Mouse (Mus musculus) heart, postnatal 4 days (tissue): ENCODE data around the gene Fam234b. TPM values are rescaled to one million over a fixed set of nuclear protein-coding genes. Genes with fewer than 3 reads are reported as not detected.
A peak's percentile ranks its signal among the peaks of the same experiment; 100 is the strongest.

Experiments used
- DNase-seq: peaks from one replicate; pipeline ENCODE4 v3.0.0; 2021
- total RNA-seq, 2 experiments: library from RNA; stranded (reverse); gene quantifications; 2 replicates each; pipeline ENCODE4 v1.2.3; 2021

The Fam234b gene
- 1 to 10 TPM; 7.2 to 8.0 TPM for total RNA-seq

DNA sequence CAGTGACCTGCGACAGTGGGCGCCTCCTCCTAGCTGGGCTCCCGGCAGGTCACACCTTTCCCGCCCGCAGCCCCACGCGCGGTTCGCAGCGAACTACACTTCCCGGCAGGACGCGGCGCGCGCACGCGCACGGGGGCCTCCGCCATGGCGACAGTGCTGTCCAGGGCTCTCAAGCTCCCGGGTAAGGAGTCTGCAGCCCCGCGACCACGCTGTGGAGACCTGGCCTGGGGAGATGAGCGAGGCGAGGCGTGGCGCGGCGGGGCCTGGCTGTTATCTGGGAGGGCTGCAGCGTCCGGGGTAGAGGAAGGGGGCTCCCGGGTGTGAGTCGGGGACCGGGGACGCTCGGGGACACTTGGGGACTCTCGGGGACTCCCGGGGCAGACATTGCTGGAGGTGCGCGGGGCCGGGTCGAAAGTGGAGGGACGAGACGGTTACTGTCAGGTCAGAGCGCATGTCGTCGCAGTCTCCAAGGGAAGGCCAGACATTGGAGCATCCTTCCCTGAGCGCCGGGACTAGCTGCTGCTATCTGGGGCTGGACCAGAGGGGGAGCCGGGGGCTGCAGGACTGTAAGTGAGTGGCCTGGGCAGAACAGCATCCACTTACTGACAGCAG is at the start of gene Fam234b, which contains the start of gene Hebp1:
Gene Fam234b, plus strand, starts transcription at position 57 of the 612 bp plus-strand sequence.
Gene Hebp1, minus strand, starts transcription at position 102 of the 612 bp plus-strand sequence.
- peak; percentile 85 for DNase-seq

- peak; percentile 53 for DNase-seq
These were observed 49.3 kb upstream of the Fam234b start for GRCm38 (mm10) chr6:135148506-135148905.

DNA sequence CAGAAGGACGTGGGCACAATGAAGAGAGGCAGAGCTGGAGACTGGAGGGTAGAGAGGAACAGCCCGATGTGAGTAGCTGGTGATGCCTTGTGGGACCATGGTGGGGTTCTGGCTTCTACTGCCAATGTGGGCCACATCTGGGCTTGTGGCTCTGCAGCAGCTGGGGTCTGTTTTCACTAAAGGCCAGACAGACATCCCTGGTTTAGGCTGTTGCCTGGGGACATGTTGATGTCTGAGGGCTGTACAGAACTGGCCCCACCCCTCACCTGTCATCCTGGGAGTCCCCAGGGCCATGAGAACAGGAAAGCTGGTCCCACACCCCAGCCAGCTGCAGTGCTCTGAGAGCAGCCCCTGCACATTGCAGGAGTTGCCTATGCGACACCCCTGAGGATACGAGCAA is 48.6 kb upstream of the Fam234b start:
- no peak for DNase-seq

GRCm38 (mm10) chr6:135149722-135150121 is 48.1 kb upstream of the Fam234b start:
- no peak for DNase-seq

GRCm38 (mm10) chr6:135150311-135150710 is 47.5 kb upstream of the Fam234b start:
- DNase-seq = peak; percentile 52

DNA sequence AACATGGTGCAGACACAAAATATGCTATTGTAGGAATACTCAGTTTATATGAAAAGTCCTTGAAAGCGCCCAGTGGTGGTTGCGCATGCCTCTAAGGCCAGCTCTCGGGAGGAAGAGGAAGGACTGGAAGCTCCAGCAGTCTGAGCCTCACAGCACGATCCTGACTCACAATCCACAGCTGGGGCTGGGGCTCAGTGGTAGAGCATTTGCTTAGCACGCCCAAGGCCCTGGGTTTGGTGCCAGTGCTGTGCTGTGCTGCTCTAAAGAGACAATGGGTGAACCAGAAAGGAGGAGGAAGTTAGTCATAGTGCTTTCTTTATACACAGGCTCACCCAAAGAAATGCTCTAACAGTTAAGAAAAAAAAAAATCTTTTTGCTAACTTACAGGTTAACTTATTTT is 44.1 kb upstream of the Fam234b start:
- DNase-seq = no peak

DNA sequence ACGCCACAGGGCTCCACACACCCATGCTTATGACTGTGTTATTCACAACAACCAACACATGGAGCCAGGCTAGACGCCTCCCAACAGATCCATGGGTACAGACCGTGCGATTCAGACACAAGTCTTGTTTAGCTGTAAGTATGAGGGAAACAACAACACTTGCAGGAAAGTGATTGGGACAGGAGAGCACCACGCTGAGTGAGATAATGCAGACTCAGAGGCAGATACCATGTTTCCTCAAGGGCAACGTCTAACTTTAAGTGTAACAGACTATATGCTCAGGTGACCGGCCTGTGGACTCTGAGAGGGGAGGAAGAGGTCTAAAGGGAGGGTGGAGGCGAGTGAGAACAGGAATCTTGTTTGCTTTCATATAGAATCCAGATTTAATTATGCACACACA is 41.2 kb upstream of the Fam234b start:
- no peak for DNase-seq

GRCm38 (mm10) chr6:135157496-135157895 is 40.3 kb upstream of the Fam234b start:
- DNase-seq = peak; percentile 30

GRCm38 (mm10) chr6:135158509-135158908 is 39.3 kb upstream of the Fam234b start:
- no peak for DNase-seq

DNA sequence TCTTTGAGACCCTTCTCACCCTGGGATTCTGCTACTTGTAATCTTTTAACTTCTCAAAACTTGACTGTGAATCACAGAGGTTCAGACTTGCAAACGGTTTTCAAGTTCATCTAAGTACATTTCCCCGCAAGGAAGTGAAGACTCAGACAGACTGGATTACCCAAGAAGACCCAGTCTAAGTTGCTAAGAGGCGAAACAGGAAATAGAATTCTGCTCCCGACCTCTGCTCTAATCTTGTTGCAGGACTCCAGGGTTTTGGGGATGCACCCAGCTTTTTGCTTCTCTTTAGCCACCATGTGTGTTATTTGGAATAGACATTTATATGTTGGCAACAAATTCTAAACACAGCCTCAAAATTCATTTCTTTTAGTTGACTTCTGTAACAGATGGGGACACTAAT is 36.4 kb upstream of the Fam234b start:
- no peak for DNase-seq

- DNase-seq = no peak
These were observed 35.5 kb upstream of the Fam234b start for GRCm38 (mm10) chr6:135162311-135162710.

DNA sequence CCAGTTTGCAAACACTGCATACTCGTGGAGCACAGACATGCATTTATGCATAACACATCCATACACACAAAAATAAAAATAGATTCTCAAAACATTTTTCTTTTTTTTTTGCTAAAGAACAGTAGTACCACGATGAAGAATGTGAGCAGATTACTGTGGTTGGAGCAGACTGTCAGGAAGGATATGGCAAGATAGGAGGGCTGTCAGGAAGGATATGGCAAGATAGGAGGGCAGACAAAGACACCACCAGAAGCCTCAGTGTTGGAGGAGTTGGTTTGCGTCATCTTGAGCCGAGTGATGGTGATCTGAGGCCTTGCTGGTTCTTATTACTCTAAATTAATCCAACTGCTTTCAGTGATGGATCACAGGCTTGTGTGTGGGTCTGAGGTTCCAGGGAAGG is 34.9 kb upstream of the Fam234b start:
- no peak for DNase-seq

DNA sequence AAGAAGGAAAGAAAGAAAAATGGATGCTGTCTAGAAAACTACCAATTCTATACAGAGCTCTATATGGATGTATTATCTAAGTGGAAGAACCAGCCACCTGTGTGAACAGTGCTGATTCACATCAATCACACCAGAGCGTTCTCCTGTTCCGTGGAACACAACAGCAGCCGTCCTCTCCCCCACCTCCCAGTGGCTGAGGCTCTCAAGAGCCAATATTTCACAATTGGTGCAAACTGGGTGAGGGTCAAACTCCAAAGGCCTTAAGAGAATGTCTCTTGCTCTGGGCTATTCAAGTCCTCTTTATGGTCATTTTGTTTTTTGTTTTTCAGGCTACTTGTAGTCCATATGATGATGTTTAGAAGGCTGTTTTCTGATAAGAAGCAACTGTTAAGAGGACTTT is 32.6 kb upstream of the Fam234b start:
- no peak for DNase-seq

- no peak for DNase-seq
These were observed 32.1 kb upstream of the Fam234b start for GRCm38 (mm10) chr6:135165706-135166105.

DNA sequence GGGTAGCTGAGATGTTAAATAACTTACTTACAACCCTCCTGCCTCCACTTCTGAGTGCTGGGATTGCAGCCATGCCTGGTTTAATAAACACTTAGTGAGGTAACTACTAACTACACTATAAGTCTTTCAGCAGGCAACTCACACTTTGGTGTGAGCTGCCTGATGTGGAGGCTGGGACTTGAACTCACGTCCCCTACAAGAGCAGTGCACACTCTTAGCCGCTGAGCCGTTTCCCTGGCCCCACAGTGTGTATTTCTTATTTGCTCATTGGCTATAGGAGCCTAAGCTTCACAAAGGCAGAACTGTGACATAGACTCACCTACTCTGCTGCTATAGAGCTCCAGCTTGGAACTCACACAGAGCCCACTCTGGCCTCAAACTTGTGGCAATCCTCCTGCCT is 31.5 kb upstream of the Fam234b start:
- no peak for DNase-seq

DNA sequence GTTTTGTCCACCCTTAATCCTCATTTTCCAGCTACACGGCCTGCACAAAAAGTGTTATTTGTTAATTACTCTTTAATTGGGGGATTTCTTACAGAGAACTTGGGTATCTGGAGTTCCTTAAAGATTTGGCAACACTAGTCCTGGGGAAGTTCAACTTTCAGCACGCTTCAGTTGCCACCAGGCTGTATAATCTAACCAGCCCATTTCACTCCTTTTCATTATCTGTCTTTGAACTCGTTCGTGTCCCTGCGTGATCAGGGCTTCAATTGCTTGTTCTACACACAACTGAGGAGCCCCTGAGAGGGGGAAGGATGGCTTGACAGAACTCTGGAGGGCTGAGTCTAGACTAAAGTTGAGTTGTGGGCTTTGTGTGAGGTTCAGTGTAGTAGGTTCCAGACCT is 31.1 kb upstream of the Fam234b start:
- no peak for DNase-seq

GRCm38 (mm10) chr6:135167380-135168311 is 30.1 kb upstream of the Fam234b start:
- peak; percentile 93 for DNase-seq

DNA sequence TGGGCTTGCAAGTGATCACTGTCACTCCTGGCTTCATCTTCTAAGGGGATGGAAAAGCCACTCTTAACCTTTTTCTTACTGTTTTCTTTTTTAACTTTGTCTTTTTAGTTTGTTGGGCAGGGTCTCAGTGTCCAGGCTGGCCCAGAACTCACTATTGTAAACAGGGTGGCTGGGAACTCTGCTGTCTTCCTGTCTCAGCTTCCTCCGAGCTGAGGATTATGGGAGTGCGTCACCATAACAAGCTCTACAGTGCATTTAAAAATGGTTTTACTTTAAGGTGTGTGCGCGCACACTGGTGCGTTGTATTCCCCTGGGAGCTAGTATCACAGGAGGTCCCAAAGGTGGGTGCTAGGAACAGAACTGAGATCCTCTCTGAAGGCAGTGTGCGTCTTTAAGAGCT is 29.3 kb upstream of the Fam234b start:
- peak; percentile 16 for DNase-seq

- no peak for DNase-seq
These were observed 28.5 kb upstream of the Fam234b start for GRCm38 (mm10) chr6:135169246-135169645.

DNA sequence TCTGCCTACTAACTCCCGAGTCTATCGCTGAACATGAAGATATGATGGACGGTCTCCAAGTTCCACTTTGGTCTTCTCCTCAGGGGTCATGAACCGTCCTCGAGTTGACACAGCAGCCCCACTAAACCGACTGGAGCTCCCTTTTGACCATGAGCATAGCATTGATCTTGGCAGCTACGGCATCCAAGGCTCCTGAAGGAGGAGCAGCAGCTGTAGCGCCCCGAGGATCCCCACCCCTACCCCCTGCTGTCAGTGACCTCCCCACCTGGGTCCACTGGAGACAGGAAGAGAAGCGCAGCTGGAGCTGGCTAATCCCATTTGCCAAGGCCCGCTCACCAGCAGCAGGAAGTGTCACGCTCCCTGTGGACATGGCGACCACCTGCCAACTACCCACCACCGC is 26.0 kb upstream of the Fam234b start:
- no peak for DNase-seq

DNA sequence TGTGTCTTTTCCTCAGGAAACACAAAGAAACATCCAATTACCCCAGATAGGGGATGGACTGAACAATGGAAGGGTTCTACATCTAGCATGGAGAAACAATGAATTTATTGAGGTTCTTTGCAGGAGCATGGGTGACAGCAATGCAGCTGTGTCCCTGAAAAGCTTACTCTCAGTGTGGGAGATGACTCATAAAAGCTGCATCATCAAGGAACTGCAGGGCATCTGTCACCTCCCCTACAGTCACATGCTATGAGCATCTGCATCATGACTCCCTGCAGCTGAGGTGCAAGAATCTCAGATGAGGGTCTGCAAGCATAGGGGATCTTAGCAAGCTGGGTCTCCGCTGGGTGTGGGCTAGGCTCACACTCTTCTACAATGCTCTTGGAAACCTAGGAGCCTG is 22.8 kb upstream of the Fam234b start:
- no peak for DNase-seq

DNA sequence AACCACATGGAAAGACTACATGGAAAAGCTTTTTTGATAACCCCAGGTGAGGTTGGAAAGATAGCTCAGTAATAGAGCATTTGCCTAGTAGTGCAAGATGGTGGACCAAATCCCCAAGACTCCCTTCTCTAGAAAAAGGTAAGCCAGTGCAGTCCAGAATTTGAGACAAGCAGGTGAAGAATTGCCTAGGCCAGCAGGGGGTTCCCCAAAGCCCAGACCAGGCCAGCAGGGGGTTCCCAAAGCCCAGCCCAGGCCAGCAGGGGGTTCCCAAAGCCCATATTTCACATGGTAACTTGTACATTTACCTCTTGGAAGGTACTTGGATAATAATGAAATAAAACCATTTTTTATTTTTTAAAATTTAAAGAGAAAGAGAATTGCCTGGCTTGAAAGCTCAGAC is 20.5 kb upstream of the Fam234b start:
- DNase-seq = no peak

GRCm38 (mm10) chr6:135178599-135178998 is 19.2 kb upstream of the Fam234b start:
- no peak for DNase-seq

DNA sequence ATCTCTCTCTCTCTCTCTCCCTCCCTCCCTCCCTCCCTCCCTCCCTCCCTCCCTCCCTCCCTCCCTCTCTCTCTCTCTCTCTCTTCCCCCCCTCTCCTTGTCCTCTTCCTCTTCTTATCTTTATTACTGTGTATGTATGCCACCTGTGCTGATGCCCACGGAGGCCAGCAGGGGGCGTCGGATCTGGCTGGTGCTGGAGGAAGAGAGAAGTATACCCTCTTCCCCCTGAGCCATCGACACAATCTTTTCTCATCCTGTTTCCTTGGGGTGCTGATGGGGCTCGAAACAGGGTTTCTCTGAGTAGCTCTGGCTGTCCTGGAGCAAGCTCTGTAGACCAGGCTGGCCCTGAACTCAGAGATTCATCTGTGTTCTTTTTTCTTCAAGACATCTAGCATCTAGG is 14.9 kb upstream of the Fam234b start:
- no peak for DNase-seq
